Mouse (Mus musculus): Measurements from ENCODE around the gene Susd1.
A peak's percentile ranks its signal among the peaks of the same experiment; 100 is the strongest.

The Susd1 gene

DNA sequence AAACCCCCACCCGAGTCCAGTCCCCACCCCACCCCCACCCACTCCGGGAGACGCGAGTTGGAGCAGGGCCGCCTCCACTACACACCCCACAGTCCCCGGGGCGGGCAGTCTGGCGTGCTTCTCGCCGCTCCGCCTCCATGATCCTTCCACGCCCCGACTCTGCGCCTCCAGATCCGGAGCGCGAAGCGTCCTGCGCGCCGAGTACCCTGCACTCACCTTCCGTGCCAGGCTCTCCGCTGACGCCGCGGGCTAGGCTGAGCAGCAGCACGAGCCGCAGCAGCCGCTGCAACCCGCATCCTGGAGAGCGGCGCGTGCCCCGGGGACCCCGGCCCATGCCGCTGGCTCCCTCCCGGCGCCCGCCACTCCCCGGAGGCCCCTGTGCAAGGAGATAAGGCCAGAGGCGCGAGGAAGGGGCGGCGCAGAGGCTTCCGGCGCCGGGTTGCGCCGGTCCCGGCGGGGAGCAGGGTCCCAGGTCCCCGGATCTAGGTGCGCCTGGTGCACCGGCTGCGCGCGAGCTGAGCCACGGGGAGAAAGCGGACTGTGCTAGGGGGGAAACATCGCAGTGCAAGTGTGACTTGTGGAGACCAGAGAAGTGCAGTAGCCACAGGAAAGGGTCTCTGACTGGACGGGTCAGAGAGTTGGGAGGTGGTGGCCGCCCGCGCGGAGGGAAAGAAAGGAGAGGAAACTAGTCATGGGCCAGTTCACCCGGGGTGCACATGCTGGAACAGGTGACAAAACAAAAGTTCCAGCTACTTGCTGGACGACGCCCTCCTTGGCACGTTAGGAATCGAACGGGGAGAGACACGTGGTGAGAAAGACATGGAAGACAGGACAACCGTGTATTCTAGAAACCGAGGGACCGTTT, at the start of gene Susd1:
Gene Susd1 (minus strand): TSS at position 644 of the 865 bp plus-strand sequence.
- peak; percentile 21 to 32 for DNase-seq (ENCODE audit: low spot score in 2 of 2)

DNA sequence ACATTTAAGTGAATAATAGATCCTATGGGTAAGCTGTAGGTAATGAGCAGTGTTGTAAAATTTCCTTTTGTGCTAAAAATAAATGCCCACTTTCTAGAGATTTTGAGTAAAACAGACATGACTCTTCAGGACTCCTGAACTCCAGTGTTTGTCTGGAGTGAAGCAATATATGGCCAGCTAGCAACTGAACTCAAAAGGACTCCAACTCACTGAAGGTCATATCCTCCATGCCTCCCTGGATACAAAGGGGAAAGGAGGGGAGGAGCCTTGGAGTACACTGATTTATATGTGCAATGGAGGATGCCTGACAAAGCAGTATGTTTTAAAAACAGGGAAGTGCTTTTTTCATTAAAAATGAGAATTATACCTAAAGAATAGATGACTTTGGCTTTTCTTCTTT, 32.9 kb upstream of the Susd1 start:
- DNase-seq (ENCODE audit: low spot score in 2 of 2) = no peak

DNA sequence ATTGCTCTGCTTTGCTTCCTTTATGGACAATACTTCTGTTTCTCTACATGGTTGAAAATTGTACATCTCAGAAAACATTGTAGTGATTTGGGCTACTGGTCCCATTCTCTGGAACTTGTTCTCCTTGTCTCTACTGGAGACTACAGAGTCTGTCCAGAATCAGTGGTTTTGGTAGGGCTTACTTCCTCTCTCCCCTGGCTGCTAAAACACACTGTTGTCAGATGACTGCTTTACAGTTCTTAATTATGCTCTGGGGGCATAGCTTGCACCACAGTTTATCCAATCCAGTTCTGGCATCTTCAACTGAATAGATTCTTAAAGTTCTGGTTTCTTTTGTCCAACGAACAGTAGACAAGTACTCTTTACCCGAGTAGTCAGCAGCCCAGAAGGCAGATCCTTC, 27.0 kb upstream of the Susd1 start:
- no peak for DNase-seq (ENCODE audit: low spot score in 2 of 2)

DNA sequence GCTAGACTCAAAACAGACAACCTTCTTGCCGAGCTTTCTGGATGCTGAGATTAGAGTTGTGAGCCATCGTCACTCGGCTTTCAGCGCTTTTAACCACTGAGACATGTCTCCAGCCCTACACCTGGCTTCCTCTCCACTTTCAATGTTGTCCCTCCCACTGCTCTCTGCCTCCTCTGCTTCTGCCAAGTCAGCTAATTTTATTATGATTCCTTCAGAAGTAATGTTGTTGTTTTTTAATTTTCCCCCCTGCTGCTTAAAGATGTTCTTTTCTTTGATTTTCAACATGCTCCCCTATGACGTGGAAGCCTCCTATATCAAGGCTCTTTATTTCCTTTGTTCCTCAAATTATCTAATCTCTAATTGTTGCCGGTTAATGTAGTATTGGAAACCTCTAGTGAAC, 26.2 kb upstream of the Susd1 start:
- DNase-seq (ENCODE audit: low spot score in 2 of 2) = no peak

DNA sequence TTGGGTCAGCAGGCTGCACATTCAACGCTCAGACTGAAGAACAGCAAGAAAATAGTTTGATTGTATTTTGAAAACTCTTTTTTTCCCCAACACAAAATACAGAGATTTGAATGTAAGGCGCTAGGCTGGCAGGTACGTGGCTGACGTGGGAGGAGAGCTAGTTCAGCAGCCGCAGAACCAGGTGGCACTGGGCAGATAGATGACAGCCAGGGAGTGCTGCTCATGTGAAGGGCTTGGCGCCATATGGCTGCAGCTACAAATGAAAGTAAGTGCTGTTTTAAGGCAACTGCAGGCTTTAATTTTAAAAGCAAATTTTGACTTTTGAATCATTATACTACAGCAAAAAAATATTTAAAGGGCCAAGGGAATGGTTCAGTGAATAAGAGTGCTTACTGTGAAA, 24.1 kb upstream of the Susd1 start:
- DNase-seq (ENCODE audit: low spot score in 2 of 2) = no peak

DNA sequence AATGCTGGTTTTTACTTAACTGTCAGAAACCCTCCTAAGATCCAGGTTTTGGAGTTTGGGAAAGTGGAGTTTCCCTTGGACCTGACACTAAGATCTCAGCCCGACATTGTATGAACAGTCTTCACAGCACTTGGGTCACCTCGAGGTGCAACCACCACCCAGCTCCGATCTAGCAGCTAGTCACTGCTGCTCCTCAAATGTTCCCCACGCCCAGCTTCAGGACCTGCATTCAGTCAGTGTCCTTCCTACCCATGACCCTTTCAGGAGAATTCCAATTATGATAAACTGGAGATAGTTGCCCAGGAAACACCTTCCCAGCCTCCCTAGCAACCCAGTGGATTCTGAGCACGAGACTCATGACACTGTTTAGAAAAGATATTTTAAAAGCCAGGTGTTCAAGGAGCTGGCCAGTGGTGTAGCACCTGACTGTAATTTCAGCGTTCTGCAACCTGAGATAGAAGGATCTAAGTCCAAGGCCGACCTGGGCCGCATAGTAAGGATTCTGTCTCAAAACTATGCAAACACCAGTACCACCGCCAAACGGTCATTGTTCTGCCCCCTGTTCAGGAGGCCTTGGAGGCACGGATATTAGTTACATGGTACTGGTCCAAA, 22.8 kb upstream of the Susd1 start:
- DNase-seq (ENCODE audit: low spot score in 2 of 2) = no peak

DNA sequence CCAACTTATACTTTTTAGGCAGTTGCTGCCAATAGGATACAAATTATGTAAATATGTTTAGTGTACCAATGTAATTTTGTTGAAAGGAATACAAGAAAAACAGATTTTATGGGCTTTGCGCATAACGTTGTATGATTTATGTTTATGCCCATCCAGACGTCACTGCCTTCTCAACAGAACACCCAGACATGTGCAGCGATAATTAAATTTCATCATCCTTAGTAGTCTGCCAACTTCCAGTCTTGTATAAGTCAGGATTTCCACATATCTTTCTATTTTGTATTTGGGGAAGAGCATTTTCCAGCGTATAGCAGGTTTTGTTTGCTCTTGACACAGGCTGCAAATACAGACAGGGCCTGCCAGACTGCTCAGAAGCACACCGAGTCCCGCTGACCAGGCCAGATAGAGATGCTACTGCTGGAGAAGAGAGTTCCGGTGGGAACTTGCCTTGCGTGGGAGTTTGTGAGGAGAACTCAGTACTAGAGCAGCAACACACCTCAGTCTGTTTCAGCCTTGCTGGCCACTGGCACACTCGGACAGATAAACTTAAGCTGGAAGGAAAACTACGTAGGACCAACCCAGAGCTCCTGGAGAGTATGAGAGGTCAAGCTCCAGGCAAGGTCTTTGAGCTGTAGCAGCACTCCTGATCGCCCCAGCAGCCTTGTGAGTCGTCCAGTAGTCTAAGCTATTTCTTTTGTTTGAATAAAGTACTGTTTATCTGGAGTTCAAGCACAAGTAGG, 21.0 kb upstream of the Susd1 start:
- DNase-seq (ENCODE audit: low spot score in 2 of 2) = no peak

DNA sequence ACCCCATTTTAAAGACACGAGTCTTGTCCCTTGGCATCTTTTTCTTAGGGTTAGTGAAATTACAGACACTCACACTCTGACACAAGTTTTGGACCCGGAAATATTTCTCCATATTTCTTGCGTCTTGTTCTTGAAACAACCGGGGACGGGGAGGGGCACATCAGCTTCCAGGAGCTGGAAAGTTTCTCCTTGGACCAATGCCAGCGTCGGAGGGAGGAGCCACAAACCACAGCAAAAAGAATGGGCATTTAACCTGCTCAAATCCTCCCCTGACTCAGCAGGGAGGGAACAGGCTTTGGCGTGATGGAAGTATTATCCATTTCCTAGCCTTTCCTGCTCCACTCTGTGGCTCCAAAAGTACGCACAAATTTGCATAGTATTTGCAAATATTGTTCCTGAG, 19.5 kb upstream of the Susd1 start:
- peak; percentile 8 to 9 for DNase-seq (ENCODE audit: low spot score in 2 of 2)

DNA sequence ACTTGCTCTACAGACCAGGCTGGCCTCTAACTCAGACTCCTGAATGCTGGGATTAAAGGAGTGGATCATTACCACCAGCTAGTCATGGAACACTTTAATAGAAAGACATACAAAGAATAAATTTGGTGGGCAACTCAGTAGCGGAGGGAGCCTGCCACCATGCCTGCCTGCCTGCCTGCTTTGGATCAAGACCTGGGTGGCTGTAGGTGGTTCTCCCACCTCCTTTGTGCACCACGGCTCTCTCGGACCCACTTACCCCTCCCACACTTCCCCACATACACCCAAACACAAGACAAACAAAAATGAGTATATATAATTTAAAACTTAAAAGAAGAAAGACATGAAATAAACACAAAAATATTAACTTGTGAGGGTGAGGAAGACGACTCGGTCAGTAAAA, 18.7 kb upstream of the Susd1 start:
- no peak for DNase-seq (ENCODE audit: low spot score in 2 of 2)

DNA sequence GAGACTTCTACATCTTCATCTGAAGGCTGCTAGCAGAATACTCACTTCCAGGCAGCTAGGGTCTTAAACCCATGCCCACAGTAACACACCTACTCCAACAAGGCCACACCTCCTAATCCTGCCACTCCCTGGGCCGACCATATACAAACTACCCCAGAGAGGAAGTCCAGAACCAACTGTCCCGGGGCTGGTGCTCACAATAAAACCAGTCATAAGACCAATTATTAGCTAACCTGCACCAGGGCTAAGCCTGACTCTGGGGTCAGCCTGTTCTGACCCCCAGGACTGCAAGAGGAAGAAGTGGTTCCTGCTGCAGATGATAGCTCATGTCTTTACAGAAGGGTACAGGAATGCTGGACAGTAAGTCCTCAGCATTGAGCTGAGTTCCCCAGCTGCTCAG, 17.0 kb upstream of the Susd1 start:
- DNase-seq (ENCODE audit: low spot score in 2 of 2) = no peak

DNA sequence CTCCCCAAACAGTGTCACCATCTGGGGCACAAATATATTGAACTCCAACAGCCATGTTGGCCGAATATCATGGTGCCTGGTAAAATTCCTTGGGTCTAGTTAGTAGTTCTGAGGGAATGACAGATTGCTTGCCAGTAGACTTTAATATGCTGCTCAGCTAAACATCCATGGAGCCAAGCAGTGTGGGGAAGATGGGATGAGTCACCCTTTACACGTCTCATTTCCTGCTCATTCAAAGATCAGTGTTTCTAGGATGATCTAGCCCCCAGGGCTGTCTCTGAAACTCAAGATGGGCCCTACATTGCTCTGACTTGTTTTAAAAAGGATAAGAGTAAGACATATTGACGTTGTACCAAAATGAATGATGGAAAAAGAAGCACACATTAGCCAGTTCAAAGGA, 15.6 kb upstream of the Susd1 start:
- DNase-seq (ENCODE audit: low spot score in 2 of 2) = no peak

DNA sequence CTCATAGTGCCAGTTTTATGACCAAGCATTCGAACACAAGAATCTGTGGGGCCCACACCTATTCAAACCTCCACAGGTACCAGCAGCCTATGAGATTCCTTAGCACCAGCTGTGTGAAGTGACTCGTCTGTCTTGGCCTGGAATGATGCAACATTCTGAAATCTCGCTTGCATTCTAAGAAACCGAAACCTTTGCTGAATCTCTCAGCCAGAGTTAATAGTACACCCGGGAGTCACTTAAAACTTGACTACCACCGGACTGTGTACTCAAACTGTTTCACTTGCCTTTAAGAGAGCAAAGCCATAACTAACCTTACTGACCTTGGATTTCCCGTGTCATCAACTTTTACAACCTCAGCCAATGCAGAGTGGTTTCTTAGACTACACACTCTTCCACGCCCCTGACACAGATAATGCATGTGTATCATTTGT, 14.1 kb upstream of the Susd1 start:
- no peak for DNase-seq (ENCODE audit: low spot score in 2 of 2)

DNA sequence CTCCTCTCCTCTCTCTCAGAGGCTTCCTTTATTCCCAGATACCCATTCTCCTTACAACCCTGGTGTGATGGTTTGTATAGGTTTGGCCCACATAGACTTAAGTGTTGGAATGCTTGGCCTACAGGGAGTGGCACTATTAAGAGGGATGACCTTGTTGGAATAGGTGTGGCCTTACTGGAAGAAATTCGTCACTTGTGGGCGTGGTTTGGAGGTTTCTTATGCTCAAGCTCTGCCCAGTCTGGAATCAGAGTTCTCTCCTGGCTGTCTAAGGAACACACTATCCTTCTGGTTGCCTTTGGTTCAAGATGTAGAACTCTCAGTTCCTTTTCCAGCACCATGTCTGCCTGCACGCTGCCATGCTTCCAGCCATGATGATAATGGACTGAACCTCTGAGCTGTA, 12.5 kb upstream of the Susd1 start:
- DNase-seq (ENCODE audit: low spot score in 2 of 2) = no peak

DNA sequence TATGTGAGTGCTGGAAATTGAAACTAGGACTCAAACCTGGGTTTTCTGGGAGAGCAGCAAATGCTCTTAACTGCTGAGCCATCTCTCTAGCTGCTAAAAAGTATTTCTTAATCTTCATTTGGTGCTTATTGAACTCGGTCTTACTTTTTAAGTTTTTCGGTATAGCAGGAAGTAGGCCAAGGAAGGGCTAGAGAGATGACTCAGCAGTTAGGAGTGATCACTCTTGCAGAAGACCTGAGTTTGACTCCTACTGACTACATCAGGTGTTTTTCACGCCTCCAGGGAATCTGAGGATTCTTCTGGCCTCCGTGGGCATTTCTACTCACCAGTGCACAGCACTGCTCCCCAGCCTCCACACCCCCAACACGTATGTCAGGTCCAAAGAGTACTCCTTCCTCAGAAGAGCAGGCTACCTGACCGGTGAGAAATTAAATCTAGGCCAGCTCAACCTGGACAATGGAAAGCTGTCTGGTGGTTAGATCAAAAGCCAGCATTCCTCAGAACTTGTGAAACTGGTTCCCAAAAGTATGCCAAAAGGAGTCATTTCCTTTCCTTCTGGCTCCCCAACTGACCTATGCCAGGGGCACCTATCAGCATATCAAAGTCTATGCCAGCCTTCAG, 11.9 kb upstream of the Susd1 start:
- DNase-seq (ENCODE audit: low spot score in 2 of 2) = no peak

DNA sequence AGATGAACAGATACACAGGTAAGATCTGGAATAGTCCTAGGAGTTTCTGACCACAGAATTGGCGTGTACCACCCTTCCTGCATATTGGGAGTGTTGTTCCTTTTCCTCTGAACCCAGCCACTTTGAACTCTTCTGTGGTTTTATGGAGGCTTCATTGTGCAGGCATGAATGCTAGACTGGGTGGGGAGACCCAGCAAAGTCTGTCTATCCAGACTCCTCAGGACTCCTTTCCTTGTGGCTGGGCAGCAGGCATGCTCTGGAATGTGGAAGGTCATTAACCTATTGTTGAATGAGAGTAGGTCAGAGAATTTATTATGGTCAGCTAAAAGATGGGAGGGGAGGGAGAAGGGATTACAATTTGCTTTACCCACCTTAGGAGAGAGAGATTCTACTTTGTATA, 8.9 kb upstream of the Susd1 start:
- DNase-seq (ENCODE audit: low spot score in 2 of 2) = no peak

DNA sequence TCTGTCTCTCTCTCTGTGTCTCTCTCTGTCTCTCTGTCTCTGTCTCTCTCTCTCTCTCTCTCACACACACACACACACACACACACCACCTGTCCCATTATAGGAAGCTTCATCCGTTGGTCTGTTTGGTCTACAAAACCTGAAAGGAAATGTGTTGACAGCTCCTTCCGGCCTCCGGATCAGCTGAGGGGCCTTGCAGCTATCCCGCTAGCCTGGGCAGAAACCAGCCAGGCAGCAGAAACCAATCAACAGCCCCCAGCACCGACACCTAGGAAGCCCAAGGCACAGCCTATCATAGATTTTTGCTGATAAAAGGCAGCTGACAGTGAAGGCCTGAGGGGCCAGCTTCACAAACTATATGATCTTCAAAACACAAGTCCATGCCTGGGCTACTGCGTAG, 7.1 kb upstream of the Susd1 start:
- no peak for DNase-seq (ENCODE audit: low spot score in 2 of 2)

DNA sequence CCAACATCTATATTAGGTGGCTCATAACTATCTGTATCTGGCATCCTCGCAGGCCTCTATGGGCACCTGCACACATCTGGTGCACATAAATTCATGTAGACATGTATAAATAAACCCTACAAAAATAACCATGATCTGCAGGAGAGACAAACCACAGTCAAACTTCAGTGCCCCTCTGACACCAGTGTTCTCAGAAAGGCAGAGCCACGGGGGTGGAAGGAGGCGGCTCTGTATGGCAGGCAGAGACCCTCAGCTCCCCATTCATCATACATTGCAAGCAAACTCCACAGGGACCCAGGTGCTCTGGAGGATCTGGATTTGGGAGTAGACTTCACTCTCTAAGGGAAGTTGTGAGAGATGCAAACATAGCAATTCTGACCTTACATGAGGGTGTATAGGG, 6.6 kb upstream of the Susd1 start:
- DNase-seq (ENCODE audit: low spot score in 2 of 2) = no peak

DNA sequence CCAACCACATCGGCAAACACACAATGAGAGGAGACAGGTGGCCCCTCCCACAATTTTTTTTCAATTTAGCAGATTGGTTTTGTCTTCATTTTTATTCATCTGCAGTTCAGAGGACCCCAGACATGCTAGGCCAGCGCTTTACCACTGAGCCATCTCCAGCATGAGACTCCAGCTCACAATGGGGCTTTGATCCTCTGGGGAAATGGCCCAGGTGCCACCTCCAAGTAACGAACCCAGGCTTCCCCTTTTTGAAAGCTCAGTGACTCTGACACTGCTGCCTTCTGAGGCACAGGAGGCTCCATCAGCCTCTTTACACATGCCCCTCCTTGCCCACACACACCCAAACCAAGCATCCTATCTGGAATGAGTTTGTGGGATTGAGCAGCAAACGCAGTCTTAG, 5.7 kb upstream of the Susd1 start:
- no peak for DNase-seq (ENCODE audit: low spot score in 2 of 2)

DNA sequence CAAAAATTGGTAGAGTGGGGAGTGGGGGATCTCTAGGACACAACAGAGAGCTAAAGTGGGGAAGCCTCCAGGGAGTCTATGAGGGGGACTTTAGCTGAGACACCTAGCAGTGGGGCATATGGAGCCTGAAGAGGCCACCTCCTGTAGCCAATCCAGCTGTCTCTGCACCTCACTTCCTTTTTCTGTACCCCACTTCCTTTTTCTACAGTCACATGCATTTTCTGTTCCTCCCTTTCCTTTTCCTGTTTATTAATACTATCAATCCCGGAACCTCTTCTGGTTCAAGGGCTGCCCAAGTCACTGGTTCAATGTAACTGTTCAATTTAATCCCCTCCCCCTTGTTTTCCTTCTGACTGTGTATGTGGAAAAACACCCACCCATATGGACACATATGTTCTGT, 2.8 kb upstream of the Susd1 start:
- peak in 1 of 2 experiments; percentile 15 for DNase-seq (ENCODE audit: low spot score in 2 of 2)

DNA sequence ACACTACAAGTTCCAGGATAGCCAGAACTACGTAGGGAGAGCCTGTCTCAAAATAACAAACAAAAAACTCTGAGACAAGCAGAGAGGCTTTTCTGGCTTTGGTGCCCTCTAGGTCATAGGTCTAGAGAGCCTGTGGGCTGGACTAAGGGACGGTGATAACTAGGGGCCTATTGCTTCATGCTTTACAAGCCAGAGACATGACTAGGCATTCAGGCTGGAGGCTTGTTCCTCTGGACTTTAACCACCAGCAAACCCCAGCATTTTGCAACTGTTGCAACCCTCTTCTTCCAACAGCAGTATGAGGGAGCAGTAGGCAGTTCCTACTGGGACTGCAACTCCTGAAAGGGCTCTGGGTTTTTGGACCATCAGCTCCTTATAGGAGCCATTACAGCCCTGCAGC, 1.5 kb upstream of the Susd1 start:
- DNase-seq (ENCODE audit: low spot score in 2 of 2) = peak; percentile 11 to 13

DNA sequence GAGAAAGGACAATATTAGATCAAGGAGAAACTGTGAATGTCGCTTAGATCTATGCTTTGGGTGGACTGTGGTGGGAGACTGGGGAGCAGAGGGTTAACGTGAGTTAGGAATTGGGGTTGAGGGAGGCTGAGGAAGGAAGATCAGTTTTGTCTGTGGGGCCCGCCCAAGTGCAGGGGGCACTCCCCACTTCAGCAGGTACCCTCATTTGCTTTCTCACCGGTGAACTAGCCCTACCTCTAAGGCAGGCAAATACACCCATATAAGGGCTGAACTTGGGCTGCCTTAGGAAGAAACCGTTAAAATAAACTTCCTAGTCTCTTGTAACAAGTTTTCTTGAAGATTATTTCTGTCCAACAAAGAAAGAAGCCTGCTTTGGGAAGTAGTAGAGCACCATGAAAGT, 608 bp upstream of the Susd1 start:
- DNase-seq (ENCODE audit: low spot score in 2 of 2) = no peak

DNA sequence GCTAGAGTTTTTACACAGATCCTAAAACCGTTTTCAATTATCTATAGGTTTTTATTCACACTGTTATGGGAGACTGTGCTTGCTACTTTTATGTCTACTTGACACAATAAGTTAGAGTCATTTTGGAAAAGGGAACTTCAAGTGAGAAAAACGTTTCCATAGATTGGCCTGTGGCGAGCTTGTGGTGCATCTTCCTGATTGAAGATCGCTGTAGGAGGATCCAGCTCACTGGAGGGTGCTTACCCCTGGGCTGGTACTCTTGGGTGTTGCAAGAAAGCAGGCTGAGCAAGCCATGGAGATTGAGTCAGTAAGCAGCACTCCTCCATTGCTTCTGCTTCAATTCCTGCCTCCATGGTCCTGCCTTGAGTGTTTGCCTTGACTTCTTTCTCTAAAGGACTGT, 2.5 kb downstream of the Susd1 start:
- no peak for DNase-seq (ENCODE audit: low spot score in 2 of 2)

Measured in heart, adult 9 months (tissue).